ENCODE assay signal across 12 mouse cellular contexts in the genomic region with DNA sequence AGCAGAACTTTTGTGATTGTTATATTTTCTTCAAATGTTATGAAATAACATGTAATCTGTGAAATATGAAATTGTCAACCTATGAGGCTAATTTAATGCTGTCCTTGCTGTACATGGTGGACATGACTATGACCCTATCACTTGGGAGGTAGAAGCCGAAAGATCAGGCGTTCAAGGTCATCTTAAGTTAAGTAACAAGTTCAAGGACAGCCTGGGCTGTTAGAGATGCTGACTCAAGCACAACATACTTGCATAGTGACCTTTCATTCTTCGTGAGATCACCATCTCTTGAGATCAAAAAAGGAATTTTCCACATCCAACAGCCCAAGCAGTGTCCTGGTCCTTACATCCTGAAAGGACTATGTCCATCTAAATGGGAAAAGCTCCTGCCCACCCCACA.
"Had no signal": no experiment of that assay in that cellular context is flagged by ENCODE, and none has a peak within 500 bp of the region (broad histone marks: within the 10 kb centered on the region; RNA-seq: fewer than 3 reads in every experiment).

No protein-coding gene starts in this region.

- DNase-seq: left cerebral cortex, postnatal 4 days; liver; liver, embryonic 13.5 days; liver, postnatal 0 days; lung, adult 18-20 months; lung, adult 2 months; lung, embryonic 14.5 days; lung, postnatal 10 days; lung, postnatal 14 days; lung, postnatal 36 days; lung, postnatal 4 days; midbrain, embryonic 14.5 days had no signal
